Mouse (Mus musculus) kidney, adult 11 months (tissue): ENCODE measurements around the gene Slc24a4.

Experiments
- DNase-seq: peaks from one replicate; pipeline ENCODE4 v3.0.0; 2022

Slc24a4 gene

DNA sequence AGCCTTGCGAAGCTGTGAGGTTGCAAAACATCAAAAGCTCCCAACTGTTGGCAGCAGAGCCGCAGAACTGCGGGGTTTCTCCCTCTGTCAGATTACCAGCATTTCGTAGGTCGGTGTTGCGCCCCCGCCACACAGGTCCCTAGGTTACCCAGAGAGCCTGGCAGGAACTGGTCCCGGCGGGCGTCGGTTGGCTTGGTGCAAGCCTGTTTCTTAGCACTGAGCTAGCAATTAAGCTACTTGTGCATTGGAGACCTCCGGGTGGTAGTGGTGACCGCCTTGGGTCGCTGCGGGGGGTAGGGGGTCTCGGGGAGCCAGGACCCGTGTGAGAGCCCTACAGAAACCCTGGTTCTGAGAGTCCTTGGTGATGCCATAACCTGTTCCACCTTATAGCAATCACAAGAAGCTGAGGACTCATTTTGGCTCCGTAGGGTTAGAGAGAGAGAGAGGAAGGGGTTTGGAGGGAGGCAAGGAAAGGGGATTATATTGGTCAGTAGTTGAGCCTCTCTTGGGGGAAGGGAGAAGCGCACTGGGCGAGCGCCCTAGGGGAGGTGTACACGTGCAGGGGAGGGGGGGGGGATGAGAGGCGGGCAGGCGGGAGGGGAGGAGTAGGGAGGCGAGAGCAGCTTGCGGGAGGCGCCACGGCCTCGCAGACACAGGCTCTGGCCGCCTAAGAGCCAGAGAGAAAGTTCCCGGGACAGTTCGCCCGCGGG is at the start of gene Slc24a4:
TSS of gene Slc24a4 (plus strand) at position 653 of the 710 bp plus-strand sequence.
- no peak for DNase-seq

DNA sequence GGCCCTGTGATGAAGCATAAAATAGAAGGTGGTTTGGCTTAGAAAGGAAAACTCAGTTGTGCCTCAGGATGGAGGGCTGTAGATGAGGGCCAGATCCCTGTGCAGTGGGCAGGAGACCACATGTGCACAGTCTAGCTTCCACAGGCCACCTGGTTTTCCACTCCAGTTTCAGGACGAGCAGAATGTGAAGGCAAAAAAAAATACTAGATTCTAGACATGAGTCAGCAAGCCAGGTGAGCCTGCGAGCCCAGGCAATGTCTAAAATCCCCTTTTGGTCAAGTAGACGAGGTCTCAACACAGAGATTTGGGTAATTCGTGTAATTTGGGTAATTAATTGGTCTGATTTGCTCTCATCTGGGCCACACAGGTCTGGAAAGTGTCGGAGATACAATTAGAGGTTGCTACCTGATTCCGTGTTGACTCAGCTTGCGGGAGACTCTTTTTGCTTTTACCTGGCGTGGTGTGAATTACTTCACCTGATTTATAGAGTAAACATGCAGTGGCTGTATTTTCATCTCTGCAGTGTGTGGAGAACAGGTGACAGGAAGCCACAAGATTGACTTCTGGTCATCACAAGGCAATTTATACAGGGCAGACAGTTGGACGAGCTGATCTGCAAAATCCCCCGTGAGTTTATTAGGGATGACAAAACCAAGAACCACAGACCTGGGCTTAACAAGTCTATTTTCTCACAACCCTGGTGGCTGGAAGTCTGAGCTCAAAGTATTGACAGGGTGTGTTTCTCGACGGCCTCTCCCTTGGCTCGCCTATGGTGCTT is 45.7 kb upstream of the Slc24a4 start:
- no peak for DNase-seq

DNA sequence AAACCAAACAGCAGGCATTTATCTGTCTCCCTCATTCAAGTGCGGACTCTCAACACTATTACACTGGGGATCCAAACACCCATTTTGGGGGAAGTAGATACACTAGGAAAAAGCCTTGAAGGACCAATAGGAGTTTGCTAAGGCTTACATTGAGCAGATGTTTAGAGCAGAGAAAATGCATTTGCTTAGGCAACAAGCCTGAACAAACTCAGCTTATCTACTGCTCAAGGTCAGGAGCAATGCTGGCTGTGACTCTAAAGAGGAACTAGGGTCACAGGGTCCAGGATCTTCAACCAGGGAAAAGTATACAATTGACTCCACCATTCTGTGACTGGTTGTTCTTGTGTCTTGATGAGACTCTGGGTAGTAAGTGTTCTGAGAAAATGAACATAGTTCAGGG is 38.0 kb upstream of the Slc24a4 start:
- DNase-seq: no peak

DNA sequence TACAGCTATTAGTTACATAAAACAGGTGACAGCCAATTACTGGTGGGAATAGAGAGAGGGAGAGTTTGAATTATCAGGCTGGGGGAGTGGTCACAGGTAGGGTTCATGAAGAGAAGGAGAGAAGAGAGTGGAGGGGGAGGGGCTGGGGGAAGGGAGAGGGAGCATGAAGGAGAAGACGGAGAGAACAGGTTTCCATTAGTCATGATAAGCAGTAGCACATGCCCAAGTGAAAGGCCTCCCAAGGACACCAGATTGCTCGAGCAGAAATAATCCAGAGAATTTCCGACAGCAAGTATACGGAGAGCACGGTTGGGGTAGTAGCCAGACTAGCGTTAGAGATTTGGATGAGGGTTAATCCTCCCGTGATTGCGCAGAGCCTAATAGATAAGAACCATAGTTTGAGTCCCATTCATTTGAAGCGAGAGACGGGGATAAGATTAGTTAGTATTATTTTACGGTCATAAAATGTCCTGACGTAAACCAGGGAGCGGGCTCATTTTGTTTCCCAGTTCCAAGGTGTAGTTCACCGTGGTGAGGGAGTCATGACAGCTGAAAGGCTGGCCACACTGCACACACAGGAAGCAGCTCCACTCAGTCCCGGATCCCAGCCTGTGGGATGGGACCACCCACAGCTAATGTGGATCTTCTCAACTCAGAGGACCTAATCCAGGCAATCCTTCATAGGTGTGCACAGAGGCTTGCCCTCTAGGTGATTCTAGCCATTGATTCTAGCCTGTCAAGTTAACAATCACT is 36.0 kb upstream of the Slc24a4 start:
- no peak for DNase-seq

DNA sequence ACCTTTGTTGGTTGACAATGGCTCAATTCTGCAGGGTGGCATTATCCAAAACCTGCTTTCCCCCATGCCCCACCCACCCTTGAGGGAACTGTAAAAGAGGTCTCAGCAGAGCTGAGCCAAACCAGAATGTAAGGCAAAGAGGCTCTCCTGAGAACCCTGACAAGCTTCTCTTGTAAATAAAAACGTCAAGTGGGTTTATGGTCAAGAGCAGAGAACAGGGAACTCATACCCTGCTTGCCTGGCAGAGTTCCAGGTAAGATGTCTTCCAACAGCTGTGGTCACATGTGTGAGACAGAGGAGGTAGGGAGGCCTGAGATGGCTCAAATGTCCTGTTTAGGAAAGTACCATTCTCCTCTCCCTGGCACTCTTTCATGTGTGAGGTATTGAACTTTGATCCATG is 22.5 kb upstream of the Slc24a4 start:
- DNase-seq: no peak

DNA sequence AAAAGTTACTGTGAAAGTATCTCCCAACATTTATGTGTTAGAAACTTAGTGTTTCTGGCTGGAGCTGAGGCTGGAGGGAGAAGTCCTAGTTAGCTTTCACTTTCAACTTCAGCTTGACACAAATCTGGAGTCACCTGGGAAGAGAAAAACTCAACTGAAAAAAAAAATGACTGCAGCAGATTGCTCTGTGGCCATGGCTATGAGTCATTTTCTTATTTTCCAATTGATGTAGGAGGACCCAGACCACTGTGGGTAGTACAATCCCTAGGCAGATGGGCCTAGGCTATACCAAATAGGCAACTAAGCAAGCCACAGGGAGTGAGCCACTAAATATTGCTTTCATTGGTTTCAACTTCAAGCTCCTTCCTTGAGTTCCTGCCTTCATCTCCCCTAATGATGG is 19.7 kb upstream of the Slc24a4 start:
- no peak for DNase-seq

DNA sequence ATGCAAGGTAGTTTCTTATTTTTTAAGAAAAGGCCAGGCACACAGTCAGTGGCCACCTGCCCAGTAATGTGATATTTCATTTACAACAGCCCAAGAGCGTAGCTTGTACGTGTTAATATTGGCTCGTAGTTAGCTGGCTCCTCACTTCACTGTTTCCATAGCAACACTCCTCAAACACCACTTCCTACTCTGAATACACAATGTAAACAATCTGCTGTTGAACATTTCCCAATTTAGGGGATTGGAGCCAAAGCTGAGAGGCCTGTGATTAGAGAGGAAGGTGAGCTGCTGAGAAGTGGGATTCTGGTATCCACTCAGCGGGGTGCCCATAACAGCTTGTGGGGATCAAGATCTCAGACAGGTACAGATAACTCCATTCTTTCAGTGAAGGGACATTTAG is 16.0 kb upstream of the Slc24a4 start:
- DNase-seq: no peak

DNA sequence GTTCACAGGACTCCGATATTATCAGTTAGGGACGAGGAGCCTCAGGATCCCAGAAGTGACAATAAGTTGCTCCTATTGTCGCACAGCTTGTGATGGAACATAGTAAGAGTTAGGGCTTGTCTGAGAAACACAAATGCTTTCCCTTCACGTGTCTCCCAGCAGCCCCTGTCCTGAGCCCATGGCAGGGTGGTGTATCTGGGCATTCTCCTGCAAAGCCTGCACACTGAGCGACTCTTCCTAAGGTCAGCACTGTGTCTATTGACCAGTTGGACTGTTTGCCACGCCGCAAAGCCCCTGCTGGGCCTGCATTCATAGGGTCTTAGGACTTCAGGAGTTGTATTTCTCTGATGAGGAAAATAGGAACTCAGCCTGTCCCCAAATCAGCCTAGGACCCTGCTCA is 15.6 kb upstream of the Slc24a4 start:
- no peak for DNase-seq

DNA sequence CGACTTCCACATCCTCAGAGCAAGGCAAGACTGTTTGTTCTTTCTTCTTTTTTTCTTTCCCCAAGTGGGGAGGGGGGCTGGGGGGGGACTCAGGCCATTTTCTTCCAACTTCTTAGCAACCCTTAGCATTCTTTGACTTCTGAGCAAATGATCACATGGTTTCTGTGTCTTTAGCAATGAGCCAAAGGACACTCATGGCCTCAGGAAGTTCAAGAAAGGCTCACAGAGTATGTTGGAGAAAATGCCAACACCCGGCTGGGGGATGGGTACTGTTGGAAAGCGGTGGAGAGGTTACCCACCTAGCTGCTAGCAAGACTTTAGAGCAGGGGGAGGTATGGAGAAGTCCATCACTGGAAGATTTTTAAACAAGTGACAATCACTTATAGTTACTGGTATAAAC is 15.1 kb upstream of the Slc24a4 start:
- no peak for DNase-seq

DNA sequence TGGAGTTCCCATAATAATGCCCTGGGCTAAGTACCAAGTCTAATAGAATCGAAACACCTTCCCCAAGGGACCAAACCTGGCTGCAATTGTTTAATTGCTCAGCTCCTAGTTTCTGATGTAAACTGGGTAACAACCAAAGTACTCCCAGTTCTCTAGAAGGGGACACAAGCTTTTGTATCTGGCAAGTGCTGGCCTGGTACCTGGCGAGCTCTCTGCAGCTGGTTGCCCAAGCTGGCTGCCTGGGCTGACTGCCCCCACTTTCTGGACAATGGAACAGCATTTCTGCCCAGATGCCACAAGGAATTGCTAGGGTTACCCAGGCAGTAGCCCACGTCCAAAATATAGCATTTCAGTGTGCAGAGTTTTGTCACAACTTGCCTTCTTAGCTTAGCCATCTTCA is 12.0 kb upstream of the Slc24a4 start:
- DNase-seq: no peak

DNA sequence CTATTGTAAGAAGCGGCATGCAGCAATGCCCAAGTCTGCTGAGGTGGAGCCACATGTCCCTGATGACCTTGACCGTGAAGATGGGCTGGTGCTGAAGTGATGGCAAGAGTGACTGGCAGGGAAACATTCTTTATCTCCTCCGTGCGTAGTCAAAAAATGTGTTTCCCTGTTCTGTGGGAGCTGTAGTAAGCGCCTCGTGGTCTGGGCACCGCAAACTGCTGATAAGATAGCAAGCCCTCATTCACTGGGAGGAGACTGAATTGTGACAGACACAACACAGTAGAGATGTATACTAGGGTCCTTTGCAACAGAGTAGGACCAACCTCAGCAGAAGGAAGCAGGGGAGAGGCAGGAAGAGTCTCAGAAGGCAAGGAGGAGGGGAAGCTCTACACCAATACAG is 10.5 kb upstream of the Slc24a4 start:
- no peak for DNase-seq

DNA sequence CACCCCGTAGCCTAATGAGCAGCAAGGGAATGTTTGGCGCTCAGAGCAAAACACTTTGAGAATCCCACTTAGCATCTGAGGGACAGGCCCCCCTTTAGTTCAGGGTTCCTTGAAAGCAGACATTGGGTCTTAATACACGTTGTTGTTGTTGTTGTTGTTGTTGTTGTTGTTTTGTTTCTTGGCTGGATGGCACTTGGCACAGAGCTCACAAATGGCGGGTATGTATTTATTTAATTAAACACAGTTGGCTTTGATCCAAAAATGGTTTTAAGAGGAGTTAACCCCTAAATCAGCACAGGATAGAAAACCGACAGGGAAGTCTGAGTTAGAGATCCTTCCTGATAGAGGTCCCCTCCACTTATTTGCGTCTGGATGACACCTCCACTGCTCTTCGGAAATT is 932 bp upstream of the Slc24a4 start:
- no peak for DNase-seq

DNA sequence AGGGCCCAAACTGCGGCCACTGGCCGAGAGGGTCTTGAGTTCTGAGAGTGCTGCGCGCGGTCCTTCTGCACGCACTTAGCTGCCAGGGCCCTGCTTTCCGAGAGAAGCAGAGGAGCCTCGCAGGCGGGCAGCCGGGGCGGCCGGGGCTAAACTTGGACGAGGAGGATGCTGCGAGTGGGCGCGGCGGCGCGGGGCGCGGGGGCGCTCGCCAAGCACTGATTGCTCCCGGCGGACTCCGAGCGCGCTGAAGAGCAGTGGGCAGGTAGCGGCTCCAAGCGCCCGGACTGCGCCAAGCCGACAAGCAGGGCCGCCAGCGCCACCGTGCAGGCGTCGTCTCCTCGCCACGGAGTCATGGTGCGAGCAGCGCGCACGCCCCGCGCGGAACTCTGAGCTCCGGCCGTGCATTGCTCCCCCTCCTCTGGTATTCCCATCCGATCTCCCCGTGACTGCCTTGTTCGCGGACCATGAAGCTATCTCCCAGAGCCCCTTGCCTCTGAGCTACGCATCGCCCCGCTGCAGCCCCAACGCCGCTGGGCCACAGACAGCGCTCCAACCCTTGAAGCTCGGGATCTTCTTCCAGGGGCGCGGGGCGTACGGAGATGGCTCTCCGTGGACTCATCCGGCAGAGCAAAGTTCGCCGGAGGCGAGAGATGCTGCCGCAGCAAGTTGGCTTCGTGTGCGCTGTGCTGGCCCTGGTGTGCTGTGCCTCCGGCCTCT is 416 bp downstream of the Slc24a4 start:
- peak; percentile 6 for DNase-seq

DNA sequence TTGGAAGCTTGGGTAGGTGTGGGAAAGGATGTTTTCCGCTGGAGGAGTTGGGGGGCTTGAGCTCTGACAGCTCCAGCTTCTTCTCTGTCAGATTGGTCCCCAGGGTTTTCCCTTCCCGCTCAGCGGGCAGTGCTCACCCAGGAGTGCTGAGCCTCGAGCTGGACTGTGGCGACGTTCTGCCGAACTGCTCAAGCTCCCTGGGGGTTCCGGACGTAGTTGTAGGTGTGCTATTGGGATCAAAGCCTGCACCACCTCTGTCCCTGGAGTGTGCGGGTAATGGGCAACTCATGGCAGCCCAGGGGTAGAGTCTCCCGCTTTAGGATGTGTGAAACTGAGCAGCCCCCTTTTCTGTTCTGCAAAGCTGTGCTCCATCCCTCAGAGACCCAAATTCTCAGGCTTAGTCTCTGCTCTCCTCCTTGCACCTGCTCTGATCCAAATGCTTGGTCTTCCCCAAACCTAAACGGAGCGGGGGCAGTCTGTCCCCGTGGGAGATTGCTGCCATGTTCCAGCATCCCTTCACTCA is 1.0 kb downstream of the Slc24a4 start:
- no peak for DNase-seq

DNA sequence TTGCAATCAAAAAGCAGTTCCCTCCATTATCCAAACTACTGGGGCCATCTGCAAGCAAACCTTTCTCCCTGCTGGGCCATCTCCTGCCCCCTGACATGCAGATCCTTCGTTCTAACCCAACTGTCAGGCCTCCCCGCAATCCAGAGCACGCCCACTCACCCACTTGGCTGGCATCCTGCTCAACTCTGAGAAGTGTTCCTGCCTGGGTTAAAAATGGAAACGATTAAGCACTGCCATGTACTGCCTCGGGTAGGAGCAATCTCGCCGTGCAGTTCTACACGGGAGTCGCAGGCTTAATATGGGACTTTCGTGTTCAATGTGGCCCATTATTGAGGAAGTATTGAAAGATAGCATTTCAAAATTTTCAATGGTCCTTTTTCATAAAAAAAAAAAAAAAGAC is 11.2 kb downstream of the Slc24a4 start:
- DNase-seq: no peak

DNA sequence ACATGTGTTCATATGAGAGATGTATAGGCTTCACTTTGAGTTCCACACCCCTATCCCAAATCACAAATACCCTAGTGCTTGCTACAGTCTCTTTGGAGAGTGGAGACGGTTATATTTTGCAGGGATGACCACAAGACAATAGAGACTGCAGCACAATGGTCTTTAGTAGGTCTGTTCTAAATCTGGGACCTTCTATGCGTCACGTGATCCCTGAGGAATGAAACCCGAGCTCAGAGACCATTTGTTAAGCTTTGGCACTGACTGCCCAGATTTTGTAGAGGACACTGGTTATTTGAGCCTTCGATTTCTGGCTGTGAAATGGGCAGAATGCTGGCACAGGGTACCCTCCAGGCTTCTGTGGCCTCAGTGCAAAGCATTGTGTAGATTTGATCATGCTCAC is 12.8 kb downstream of the Slc24a4 start:
- no peak for DNase-seq

DNA sequence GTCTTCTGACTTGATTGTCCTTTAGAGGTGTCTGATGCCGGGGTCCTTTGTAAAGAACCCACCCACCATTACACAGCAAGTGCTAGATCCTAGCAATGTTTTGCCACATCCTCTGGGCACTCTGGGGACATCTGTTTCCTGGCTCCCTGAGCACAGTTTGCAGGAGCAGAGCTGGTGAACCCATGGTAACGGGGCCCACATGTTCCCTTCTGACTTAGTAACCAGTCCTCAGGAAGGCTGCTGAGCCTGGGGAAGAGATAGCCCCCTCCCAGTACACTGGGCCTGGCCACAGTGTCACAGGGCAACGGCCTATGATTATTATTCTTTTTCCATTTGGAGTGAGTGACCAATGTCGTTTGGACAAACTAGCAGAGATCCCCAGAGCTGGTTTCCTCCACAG is 19.1 kb downstream of the Slc24a4 start:
- DNase-seq: no peak

DNA sequence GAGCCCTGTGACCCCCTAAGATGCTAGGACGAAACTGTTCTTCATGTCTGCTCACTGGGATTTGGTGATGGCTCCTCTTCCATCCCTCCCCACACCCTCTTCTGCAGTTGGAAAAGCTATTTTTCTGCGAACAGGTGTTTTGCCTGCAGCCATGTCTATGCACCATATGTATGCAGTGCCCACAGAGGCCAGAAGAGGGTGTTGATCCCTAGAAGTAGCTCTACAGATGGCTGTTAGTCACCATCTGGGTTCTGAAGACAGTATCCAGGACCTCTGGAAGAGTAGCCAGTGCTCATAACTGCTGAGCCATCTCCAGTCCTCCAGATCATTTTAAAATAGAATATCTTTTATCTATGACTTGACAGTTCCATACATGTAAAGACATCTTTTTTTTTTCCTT is 20.2 kb downstream of the Slc24a4 start:
- no peak for DNase-seq

DNA sequence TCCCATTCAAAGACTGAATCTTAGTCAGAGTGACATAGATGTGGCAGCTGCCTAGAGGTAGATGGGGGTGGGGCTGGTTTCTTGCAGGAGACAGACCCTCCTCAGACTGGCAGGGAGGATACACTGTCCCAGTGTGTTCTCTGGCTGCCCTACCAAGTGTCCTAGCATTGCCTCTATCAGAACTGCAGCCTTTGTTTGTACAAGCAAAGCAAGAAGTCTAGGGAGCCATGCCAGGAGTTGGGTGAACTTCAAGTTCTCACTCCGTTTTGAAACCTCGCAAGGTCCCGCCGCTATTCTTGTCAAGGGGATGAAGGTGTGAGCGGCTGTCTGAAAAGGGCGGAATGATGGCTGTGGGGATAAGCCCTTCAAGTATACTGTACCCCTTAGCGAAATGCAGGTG is 22.7 kb downstream of the Slc24a4 start:
- DNase-seq: no peak

DNA sequence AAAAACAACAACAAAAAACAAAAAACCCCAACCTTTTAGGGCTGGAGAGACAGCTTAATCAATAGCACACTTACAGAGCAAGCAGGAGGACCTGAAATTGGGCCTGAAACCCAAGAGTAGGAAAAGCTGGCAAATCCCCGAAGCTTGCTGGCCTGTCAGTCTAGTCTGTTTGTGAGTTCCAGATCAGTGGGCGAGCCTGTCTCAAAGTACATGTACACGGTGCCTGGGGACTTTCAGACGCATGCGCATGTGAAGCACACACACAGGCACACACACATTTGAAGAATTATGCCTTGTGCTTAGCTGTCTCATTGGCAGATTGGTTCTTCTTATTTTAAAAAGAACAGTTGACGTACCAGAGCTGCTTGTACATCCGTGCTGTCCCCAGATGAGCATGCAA is 25.3 kb downstream of the Slc24a4 start:
- peak; percentile 61 for DNase-seq

DNA sequence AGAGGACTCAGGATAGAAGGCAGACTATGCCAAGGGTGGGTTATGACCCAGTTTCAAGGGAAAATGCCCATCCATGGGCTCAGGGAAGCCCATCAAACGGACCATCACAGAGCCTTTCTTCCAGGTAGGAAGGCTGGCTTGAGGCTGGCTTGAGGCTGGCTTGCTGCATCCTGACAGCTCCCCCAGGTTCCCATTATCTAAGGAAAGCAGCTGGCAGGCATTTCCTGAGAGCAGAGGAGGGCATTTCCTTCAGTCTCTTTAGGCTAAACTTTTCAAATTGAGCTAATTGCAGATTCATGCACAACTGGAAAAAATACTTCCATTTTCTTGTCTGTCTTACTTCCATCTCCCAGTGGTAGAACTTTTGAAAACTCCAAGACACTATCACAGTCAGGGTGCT is 26.3 kb downstream of the Slc24a4 start:
- DNase-seq: no peak

DNA sequence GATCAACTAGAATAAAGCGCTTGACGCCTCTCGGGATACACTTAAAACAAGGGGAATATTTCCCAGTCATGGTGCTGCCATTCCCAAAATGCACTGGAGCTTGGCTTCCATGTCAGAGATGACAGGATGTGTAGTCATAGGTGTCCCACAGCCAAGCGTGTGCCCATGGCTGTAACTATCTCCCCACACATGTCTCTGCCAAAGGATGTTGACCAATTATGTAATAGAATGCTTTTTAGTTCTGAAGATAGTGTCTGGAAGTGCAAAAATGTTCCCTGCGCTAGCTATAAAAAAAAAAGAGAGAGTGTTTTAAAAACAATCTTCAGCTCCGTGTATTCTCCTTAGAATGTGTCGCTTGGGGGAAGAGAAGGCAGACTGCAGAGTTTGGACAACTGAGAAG is 36.1 kb downstream of the Slc24a4 start:
- no peak for DNase-seq

DNA sequence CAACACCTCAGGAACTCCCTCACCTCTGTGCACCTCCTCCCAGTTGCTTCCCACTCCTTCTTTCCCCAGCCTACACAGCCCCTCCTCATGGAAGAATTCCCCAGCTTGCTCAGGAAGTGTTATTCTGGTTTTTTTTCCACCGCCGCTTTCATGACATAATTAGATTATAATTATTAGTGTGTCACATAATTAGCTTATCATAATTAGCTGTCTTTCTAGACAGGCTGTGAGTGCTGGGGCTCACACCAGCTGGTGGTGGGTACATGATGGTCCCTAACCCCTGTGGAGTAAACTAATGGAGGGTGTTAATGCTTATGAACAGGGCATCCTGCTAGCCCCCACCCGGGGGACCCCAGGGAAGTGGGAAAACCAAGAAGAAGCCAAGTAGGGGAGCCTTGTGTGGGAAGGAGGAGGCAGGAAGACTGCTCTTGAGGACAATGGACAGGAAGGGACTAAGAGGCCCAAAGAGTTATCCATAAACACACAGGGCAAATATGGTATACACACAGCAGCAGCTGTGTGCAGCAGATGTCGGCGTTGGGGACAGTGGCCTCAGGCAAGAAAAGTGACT is 38.2 kb downstream of the Slc24a4 start:
- DNase-seq: no peak
